Mouse (Mus musculus) forebrain, embryonic 13.5 days (tissue): ENCODE data around the gene Cir1. TPM values are rescaled to one million over a fixed set of nuclear protein-coding genes. Genes with fewer than 3 reads are reported as not detected.

Source experiments
- ATAC-seq: fragments of 200-750 bp; cut with Nextera tagmentation; 2 replicates; pipeline ENCODE4 v1.8.0; 2017
- H3K27ac ChIP-seq: fragments of 300-500 bp; sonication (generic); 2 replicates; pipeline ENCODE4 v1.5.1; 2015; ENCODE audit warnings: inconsistent platforms, mild to moderate bottlenecking, moderate library complexity
- H3K27me3 ChIP-seq: fragments of 300-500 bp; sonication (generic); 2 replicates; pipeline ENCODE4 v1.6.1; 2015; ENCODE audit warnings: mild to moderate bottlenecking, inconsistent platforms
- H3K36me3 ChIP-seq: fragments of 300-500 bp; sonication (generic); 2 replicates; pipeline ENCODE4 v1.6.1; 2015; ENCODE audit warnings: mild to moderate bottlenecking, inconsistent platforms; ENCODE audit not compliant: poor library complexity, severe bottlenecking
- H3K4me1 ChIP-seq: fragments of 300-500 bp; sonication (generic); 2 replicates; pipeline ENCODE4 v1.6.1; 2015; ENCODE audit warnings: inconsistent platforms
- H3K4me2 ChIP-seq: fragments of 300-500 bp; sonication (generic); 2 replicates; pipeline ENCODE4 v1.6.1; 2015; ENCODE audit warnings: inconsistent platforms, mild to moderate bottlenecking, moderate library complexity
- H3K4me3 ChIP-seq: fragments of 300-500 bp; sonication (generic); 2 replicates; pipeline ENCODE4 v1.5.1; 2015; ENCODE audit warnings: mild to moderate bottlenecking, inconsistent platforms
- H3K9ac ChIP-seq: fragments of 300-500 bp; sonication (generic); 2 replicates; pipeline ENCODE4 v1.6.1; 2015; ENCODE audit warnings: mild to moderate bottlenecking, inconsistent platforms
- H3K9me3 ChIP-seq: fragments of 300-500 bp; sonication (generic); replicated peaks from 2 replicates; pipeline ENCODE4 v1.6.1; 2016; ENCODE audit warnings: inconsistent platforms
- WGBS: fragments of 180-500 bp; shearing (Covaris S2); methylation state at CpG from one replicate; pipeline ENCODE4 v1.1.7; 2015; 5-methylcytosine and 5-hydroxymethylcytosine counted together
- polyA plus RNA-seq: library from polyadenylated mRNA; unstranded; fragments of >200 nt; fragmentation: Nextera tagmentation; extraction: Ambion mirVana; gene quantifications from 2 replicates; pipeline ENCODE4 v1.2.1, GENCODE M21; 2015

The Cir1 gene
- polyA plus RNA-seq, 1 experiment from 2014 or later: 30.2 TPM

DNA sequence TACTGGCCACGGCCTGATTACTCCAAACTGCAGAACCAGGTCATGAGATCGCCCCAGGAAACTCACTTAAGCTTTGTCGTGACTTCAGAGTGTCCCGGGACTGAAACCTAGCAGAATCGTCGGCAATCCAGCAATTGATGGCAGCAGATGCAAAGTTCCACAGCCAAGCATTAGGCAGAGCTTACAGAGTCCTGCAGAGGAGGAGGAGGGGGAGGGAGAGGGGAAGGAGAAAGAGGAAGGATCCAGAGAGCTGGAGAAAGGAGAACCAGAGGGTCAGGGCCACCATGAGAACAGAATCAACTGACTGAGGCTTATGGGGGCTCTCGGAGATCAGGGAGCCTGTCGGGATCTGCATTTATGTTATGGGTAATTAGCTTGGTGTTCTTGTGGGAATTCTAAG, 25.9 kb upstream of the Cir1 start:
- no peaks in the 10 kb centered on the region for H3K27me3 ChIP-seq
- no peaks in the 10 kb centered on the region for H3K36me3 ChIP-seq
- no peak overlapping the region for H3K9ac ChIP-seq
- no peak overlapping the region for H3K4me2 ChIP-seq
- no peaks in the 10 kb centered on the region for H3K4me1 ChIP-seq
- no peak for ATAC-seq
- H3K9me3 ChIP-seq: no peaks in the 10 kb centered on the region
- no peak overlapping the region for H3K27ac ChIP-seq
- 76% methylated on average over 8 of the region's 8 CpGs for WGBS
- H3K4me3 ChIP-seq: no peak overlapping the region

GRCm38 (mm10) chr2:73335949-73336348, 23.4 kb upstream of the Cir1 start:
- H3K9me3 ChIP-seq: no peaks in the 10 kb centered on the region
- no peak overlapping the region for H3K27ac ChIP-seq
- no peak overlapping the region for H3K9ac ChIP-seq
- H3K4me3 ChIP-seq: no peak overlapping the region
- 90% methylated on average over 3 of the region's 3 CpGs for WGBS
- no peak for ATAC-seq
- H3K36me3 ChIP-seq: no peaks in the 10 kb centered on the region
- H3K4me1 ChIP-seq: no peaks in the 10 kb centered on the region
- H3K4me2 ChIP-seq: no peak overlapping the region
- no peaks in the 10 kb centered on the region for H3K27me3 ChIP-seq

- Histone ChIP-seq H3K4me1 (no peaks in the 10 kb centered on the region), H3K27me3 (no peaks in the 10 kb centered on the region), H3K27ac (no peak overlapping the region), H3K9ac (no peak overlapping the region), H3K36me3 (no peaks in the 10 kb centered on the region), H3K4me2 (no peak overlapping the region), H3K4me3 (no peak overlapping the region), H3K9me3 (no peaks in the 10 kb centered on the region)
- 90% methylated on average over 5 of the region's 5 CpGs for WGBS
- ATAC-seq: no peak
Measured at GRCm38 (mm10) chr2:73325871-73326270, 13.4 kb upstream of the Cir1 start.

DNA sequence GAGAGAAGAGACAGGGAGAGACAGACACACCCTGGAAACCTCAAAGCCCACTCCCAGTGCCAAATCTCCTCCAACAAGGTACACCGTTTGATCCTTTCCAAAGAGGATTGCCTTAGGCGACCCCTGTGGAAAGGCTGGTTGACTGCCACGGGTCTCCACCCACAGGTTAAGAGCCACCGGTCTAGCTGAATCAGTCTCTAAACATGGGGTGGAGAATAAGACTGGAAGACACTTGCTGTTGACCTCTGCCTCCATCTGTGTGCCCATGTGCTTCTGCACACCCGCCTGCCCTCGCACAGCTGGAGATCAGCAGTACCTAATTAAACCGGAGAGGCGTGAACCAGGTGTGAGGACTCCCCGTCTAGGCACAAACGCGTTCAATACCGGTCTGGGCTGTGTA, 10.5 kb upstream of the Cir1 start:
- 72% methylated on average over 12 of the region's 12 CpGs for WGBS
- Histone ChIP-seq H3K4me1 (no peaks in the 10 kb centered on the region), H3K9me3 (no peaks in the 10 kb centered on the region), H3K27ac (no peak overlapping the region), H3K4me2 (no peak overlapping the region), H3K36me3 (no peaks in the 10 kb centered on the region), H3K9ac (no peak overlapping the region), H3K4me3 (no peak overlapping the region), H3K27me3 (no peaks in the 10 kb centered on the region)
- no peak for ATAC-seq

GRCm38 (mm10) chr2:73319218-73319617, 6.7 kb upstream of the Cir1 start:
- Histone ChIP-seq H3K4me3 (no peak overlapping the region), H3K9ac (no peak overlapping the region), H3K4me2 (no peak overlapping the region), H3K27me3 (no peaks in the 10 kb centered on the region), H3K36me3 (no peaks in the 10 kb centered on the region), H3K9me3 (no peaks in the 10 kb centered on the region), H3K27ac (no peak overlapping the region), H3K4me1 (no peaks in the 10 kb centered on the region)
- ATAC-seq: no peak
- whole genome bisulfite sequencing: 90% methylated on average over 5 of the region's 5 CpGs

DNA sequence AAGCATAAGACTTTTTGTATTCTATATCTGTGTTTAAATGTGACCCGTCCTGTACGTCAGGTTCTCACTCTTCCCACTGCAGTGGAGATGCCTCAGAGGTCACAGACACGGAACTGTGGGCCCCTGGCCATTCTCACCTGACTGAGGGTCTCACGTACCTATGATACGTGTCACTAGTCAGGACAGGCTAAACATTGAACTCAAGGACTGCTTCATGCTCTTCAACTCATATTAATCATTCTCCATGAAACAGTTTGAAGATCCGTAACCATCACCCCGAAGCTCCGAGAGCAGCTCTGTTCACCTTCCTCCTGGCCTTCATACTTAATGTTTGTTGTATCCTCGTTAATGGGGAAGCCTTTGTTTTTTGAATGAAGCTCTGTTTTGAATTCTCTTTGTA, 4.9 kb upstream of the Cir1 start:
- Histone ChIP-seq H3K4me2 (no peak overlapping the region), H3K4me1 (peaks cover 3% of the 10 kb centered on the region; the same call in 1 of the 2 replicates), H3K9ac (no peak overlapping the region), H3K4me3 (no peak overlapping the region), H3K9me3 (no peaks in the 10 kb centered on the region), H3K27ac (no peak overlapping the region), H3K36me3 (no peaks in the 10 kb centered on the region), H3K27me3 (no peaks in the 10 kb centered on the region)
- 91% methylated on average over 9 of the region's 9 CpGs for WGBS
- ATAC-seq: no peak

DNA sequence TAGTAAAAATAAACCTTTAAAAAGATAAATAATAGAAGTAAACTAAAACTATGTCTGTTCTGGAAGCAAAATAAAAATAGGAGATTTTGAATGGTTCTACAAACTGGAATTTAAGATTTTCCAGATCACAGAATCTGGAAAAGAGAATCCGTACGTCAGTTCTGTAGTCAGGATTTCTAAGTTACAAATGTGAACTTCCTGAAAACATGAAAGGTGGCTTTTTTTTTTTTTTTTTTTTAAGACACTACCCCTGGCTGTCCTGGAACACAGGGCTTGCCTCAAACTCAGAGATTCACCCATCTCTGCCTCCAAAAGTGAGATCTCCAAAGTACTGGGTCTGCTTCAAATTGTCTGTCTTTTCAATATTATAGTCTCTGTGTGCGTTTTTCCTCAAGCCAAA, 1.8 kb upstream of the Cir1 start:
- no peaks in the 10 kb centered on the region for H3K9me3 ChIP-seq
- H3K36me3 ChIP-seq: peaks cover 3% of the 10 kb centered on the region
- no peak overlapping the region for H3K4me2 ChIP-seq
- 92% methylated on average over 3 of the region's 3 CpGs for WGBS
- no peak overlapping the region for H3K27ac ChIP-seq
- H3K9ac ChIP-seq: no peak overlapping the region
- peaks cover 14% of the 10 kb centered on the region for H3K4me1 ChIP-seq
- H3K4me3 ChIP-seq: no peak overlapping the region
- no peaks in the 10 kb centered on the region for H3K27me3 ChIP-seq
- ATAC-seq: no peak

- WGBS: 43% methylated on average over 14 of the region's 14 CpGs
- peak; percentile 46 for ATAC-seq
- Histone ChIP-seq H3K9ac (peak overlapping the region; percentile 69; the same call in 1 of the 2 replicates), H3K27me3 (no peaks in the 10 kb centered on the region), H3K9me3 (no peaks in the 10 kb centered on the region), H3K36me3 (peaks cover 13% of the 10 kb centered on the region), H3K4me1 (peaks cover 14% of the 10 kb centered on the region), H3K27ac (0 out of 2 replicates have a peak overlapping the region, but pooled peaks have one; percentile 78), H3K4me2 (peak overlapping the region; percentile 78), H3K4me3 (peak overlapping the region; percentile 82)
Measured at GRCm38 (mm10) chr2:73313117-73313501, 608 bp upstream of the Cir1 start.

- Histone ChIP-seq H3K4me1 (peaks cover 2% of the 10 kb centered on the region), H3K9ac (no peak overlapping the region), H3K27ac (no peak overlapping the region), H3K4me3 (no peak overlapping the region), H3K9me3 (no peaks in the 10 kb centered on the region), H3K36me3 (peaks cover 58% of the 10 kb centered on the region), H3K4me2 (no peak overlapping the region), H3K27me3 (no peaks in the 10 kb centered on the region)
- ATAC-seq: no peak
- WGBS: 87% methylated on average over 7 of the region's 7 CpGs
Measured at GRCm38 (mm10) chr2:73306006-73306405, 6.5 kb downstream of the Cir1 start.

DNA sequence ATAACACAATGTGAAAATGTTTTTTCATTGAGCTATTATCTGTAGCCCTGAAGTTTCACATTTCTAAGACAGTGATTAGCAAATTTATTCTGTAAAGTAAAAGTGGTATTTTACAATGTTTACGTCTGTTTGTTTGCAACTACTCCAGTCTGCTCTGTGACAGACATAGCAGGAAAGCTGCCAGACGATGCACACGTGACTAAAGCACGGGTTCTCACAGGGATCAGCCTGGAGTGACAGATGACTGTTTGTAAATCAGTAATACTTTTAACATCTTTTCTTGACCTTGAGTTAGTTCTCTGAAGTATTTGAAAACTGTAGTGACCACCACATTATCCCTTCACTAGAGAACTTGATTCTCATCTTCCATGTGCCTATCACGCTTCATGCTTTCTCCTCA, 8.0 kb downstream of the Cir1 start:
- Histone ChIP-seq H3K27ac (no peak overlapping the region), H3K27me3 (no peaks in the 10 kb centered on the region), H3K4me3 (no peak overlapping the region), H3K4me1 (no peaks in the 10 kb centered on the region), H3K36me3 (peaks cover 60% of the 10 kb centered on the region), H3K9me3 (no peaks in the 10 kb centered on the region), H3K4me2 (no peak overlapping the region), H3K9ac (no peak overlapping the region)
- ATAC-seq: no peak
- WGBS: 88% methylated on average over 5 of the region's 5 CpGs

- WGBS: 94% methylated on average over 9 of the region's 9 CpGs
- Histone ChIP-seq H3K4me1 (no peaks in the 10 kb centered on the region), H3K4me2 (no peak overlapping the region), H3K9me3 (no peaks in the 10 kb centered on the region), H3K36me3 (peaks cover 52% of the 10 kb centered on the region), H3K27ac (no peak overlapping the region), H3K27me3 (no peaks in the 10 kb centered on the region), H3K9ac (no peak overlapping the region), H3K4me3 (no peak overlapping the region)
- no peak for ATAC-seq
Measured at GRCm38 (mm10) chr2:73302722-73303121, 9.8 kb downstream of the Cir1 start.

- Histone ChIP-seq H3K27me3 (no peaks in the 10 kb centered on the region), H3K4me2 (no peak overlapping the region), H3K4me1 (no peaks in the 10 kb centered on the region), H3K9ac (no peak overlapping the region), H3K4me3 (no peak overlapping the region), H3K36me3 (peaks cover 49% of the 10 kb centered on the region), H3K9me3 (no peaks in the 10 kb centered on the region), H3K27ac (no peak overlapping the region)
- 83% methylated on average over 1 of the region's 1 CpGs for WGBS
- no peak for ATAC-seq
Measured at GRCm38 (mm10) chr2:73301979-73302378, 10.5 kb downstream of the Cir1 start.

- WGBS: 28% methylated on average over 3 of the region's 3 CpGs
- H3K4me3 ChIP-seq: no peak overlapping the region
- no peak overlapping the region for H3K4me2 ChIP-seq
- no peak overlapping the region for H3K9ac ChIP-seq
- H3K4me1 ChIP-seq: no peaks in the 10 kb centered on the region
- peaks cover 31% of the 10 kb centered on the region for H3K36me3 ChIP-seq
- no peaks in the 10 kb centered on the region for H3K27me3 ChIP-seq
- no peak overlapping the region for H3K27ac ChIP-seq
- ATAC-seq: no peak
- no peaks in the 10 kb centered on the region for H3K9me3 ChIP-seq
Measured at GRCm38 (mm10) chr2:73298841-73299240, 13.7 kb downstream of the Cir1 start.
